Mouse (Mus musculus) limb, embryonic 14.5 days (tissue): ENCODE data around the gene Slc6a13. TPM values are rescaled to one million over a fixed set of nuclear protein-coding genes. Genes with fewer than 3 reads are reported as not detected.

ENCODE experiments used
- ATAC-seq: fragments of 200-750 bp; cut with Nextera tagmentation; 2 replicates; pipeline ENCODE4 v1.8.0; 2017; ENCODE audit warnings: low read depth, moderate number of reproducible peaks, moderate TSS enrichment; ENCODE audit not compliant: low FRiP score
- DNase-seq: peaks from one replicate; pipeline ENCODE4 v3.0.0-alpha.2; 2015; ENCODE audit warnings: low spot score
- H3K27ac ChIP-seq: fragments of 300-500 bp; sonication (generic); replicated peaks from 2 replicates; pipeline ENCODE4 v1.5.1; 2014; ENCODE audit warnings: low read depth, mild to moderate bottlenecking, low read length, moderate library complexity, mixed read lengths
- H3K27me3 ChIP-seq: fragments of 300-500 bp; sonication (generic); 2 replicates; pipeline ENCODE4 v1.6.1; 2014; ENCODE audit warnings: low read length, mixed read lengths; ENCODE audit not compliant: control insufficient read depth, insufficient read depth
- H3K36me3 ChIP-seq: fragments of 300-500 bp; sonication (generic); 2 replicates; pipeline ENCODE4 v1.6.1; 2014; ENCODE audit warnings: mild to moderate bottlenecking, low read length, moderate library complexity, mixed read lengths; ENCODE audit not compliant: control insufficient read depth, insufficient read depth
- H3K4me1 ChIP-seq: fragments of 300-500 bp; sonication (generic); 2 replicates; pipeline ENCODE4 v1.6.1; 2014; ENCODE audit warnings: antibody characterized with exemption, low read length, mixed read lengths; ENCODE audit not compliant: control insufficient read depth, insufficient read depth
- H3K4me2 ChIP-seq: fragments of 300-500 bp; sonication (generic); replicated peaks from 2 replicates; pipeline ENCODE4 v1.6.1; 2014; ENCODE audit warnings: low read depth, mild to moderate bottlenecking, low read length, moderate library complexity; ENCODE audit not compliant: severe bottlenecking
- H3K4me3 ChIP-seq: fragments of 300-500 bp; sonication (generic); replicated peaks from 2 replicates; pipeline ENCODE4 v1.5.1; 2014; ENCODE audit warnings: low read length
- H3K9ac ChIP-seq: fragments of 300-500 bp; sonication (generic); 2 replicates; pipeline ENCODE4 v1.6.1; 2014; ENCODE audit warnings: mild to moderate bottlenecking, low read depth, low read length, moderate library complexity; ENCODE audit not compliant: severe bottlenecking
- H3K9me3 ChIP-seq: fragments of 300-500 bp; sonication (generic); 2 replicates; pipeline ENCODE4 v1.6.1; 2016; ENCODE audit warnings: low read length; ENCODE audit not compliant: control insufficient read depth
- POLR2A ChIP-seq: fragments of 200-500 bp; IDR thresholded peaks from 2 replicates; pipeline ENCODE4 v1.8.0; 2012; ENCODE audit warnings: inconsistent platforms, mild to moderate bottlenecking, moderate library complexity, borderline replicate concordance; ENCODE audit not compliant: insufficient read depth, insufficient read length; ENCODE audit errors: extremely low read depth
- WGBS: fragments of 180-500 bp; shearing (Covaris S2); extraction: QIAGEN DNeasy Blood & Tissue Kit; methylation state at CpG from one replicate; pipeline ENCODE4 v1.1.7; 2014; 5-methylcytosine and 5-hydroxymethylcytosine counted together
- microRNA-seq: library from miRNA; unstranded; fragments of <30 nt; microRNA quantifications from one replicate; pipeline ENCODE4, GENCODE M21; 2016
- polyA plus RNA-seq, 2 experiments: library from polyadenylated mRNA; depleted of rRNA in 1 of 2; stranded (reverse) in 1 of 2; unstranded in 1 of 2; fragments of >200 nt; fragmentation: Nextera tagmentation in 1 of 2; extraction: Ambion mirVana in 1 of 2; gene quantifications; 2 replicates each; pipeline versions ENCODE4 v1.2.1 to v1.2.3; 2012 to 2014

Gene Slc6a13
- polyA plus RNA-seq, 2 experiments = 2.6 to 3.3 TPM

DNA sequence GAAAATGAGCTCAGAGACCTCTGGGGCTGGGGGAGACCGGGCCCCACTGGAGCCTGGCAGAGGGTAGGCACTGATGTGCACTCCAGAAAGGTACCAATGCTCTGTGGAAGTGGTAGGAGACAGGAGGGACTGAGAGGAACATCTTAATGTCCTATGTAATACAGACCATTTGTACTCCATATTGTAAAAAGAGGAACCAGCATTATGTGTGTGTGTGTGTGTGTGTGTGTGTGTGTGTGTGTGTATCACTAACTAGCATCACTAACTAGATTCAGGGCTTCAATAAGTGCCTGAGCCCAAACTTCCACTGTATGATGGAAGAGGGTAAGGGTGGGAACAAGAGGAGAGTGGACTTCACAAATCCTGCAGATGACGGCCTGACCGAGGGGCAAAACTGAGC lies 85.4 kb downstream of the Slc6a13 start:
- no peaks in the 10 kb centered on the region for H3K9me3 ChIP-seq
- H3K9ac ChIP-seq = no peak overlapping the region
- no peak for ATAC-seq
- no peak for DNase-seq
- H3K27ac ChIP-seq = no peak overlapping the region
- WGBS = 82% methylated on average over 3 of the region's 3 CpGs
- H3K4me1 ChIP-seq = peaks cover 3% of the 10 kb centered on the region; the same call in 1 of the 2 replicates
- no peaks in the 10 kb centered on the region for H3K27me3 ChIP-seq
- no peaks in the 10 kb centered on the region for H3K36me3 ChIP-seq
- TF ChIP-seq POLR2A = no peak
- H3K4me3 ChIP-seq = no peak overlapping the region
- no peak overlapping the region for H3K4me2 ChIP-seq

Small RNA genes lying within 50 kb of the gene (microRNA-seq; reads per million reads assigned to microRNA genes)
- not detected for gene Gm24855

Other genes starting within 250 kb of the Slc6a13 start
- 17.3 and 17.7 TPM in 2 replicates for gene Mical3, start 169.2 kb upstream of the Slc6a13 start, polyA plus RNA-seq (2012; rRNA removed)
- 13.3 and 16.3 TPM in 2 replicates for gene Mical3, start 169.2 kb upstream of the Slc6a13 start, polyA plus RNA-seq (2014; fragmentation: Nextera tagmentation; extraction: Ambion mirVana)
- 15.2 and 18.7 TPM in 2 replicates for gene Pex26, start 116.6 kb upstream of the Slc6a13 start, polyA plus RNA-seq (2012; rRNA removed)
- 10.0 and 10.3 TPM in 2 replicates for gene Pex26, start 116.6 kb upstream of the Slc6a13 start, polyA plus RNA-seq (2014; fragmentation: Nextera tagmentation; extraction: Ambion mirVana)
- gene Tuba8, start 89.5 kb upstream of the Slc6a13 start, polyA plus RNA-seq (2012; rRNA removed) = 0.77 and 0.83 TPM in 2 replicates
- 4.4 and 4.7 TPM in 2 replicates for gene Tuba8, start 89.5 kb upstream of the Slc6a13 start, polyA plus RNA-seq (2014; fragmentation: Nextera tagmentation; extraction: Ambion mirVana)
- gene Usp18, start 54.3 kb upstream of the Slc6a13 start, polyA plus RNA-seq (2012; rRNA removed) = 1.0 and 1.1 TPM in 2 replicates
- 1.5 and 1.8 TPM in 2 replicates for gene Usp18, start 54.3 kb upstream of the Slc6a13 start, polyA plus RNA-seq (2014; fragmentation: Nextera tagmentation; extraction: Ambion mirVana)
- gene Slc6a12, start 42.8 kb downstream of the Slc6a13 start, polyA plus RNA-seq (2012; rRNA removed) = 0.23 and 0.35 TPM in 2 replicates
- gene Slc6a12, start 42.8 kb downstream of the Slc6a13 start, polyA plus RNA-seq (2014; fragmentation: Nextera tagmentation; extraction: Ambion mirVana) = not detected in 2 replicates
- 0.55 and 0.56 TPM in 2 replicates for gene Iqsec3, start 173.5 kb downstream of the Slc6a13 start, polyA plus RNA-seq (2012; rRNA removed)
- 0.14 and 0.28 TPM in 2 replicates for gene Iqsec3, start 173.5 kb downstream of the Slc6a13 start, polyA plus RNA-seq (2014; fragmentation: Nextera tagmentation; extraction: Ambion mirVana)